Mouse (Mus musculus) left cerebral cortex, adult 11 months (tissue): ENCODE measurements around the gene Dcakd.
A peak's percentile ranks its signal among the peaks of the same experiment; 100 is the strongest.
"Not testable (repeated sequence)": the region's sequence is repeated elsewhere in the genome, so short reads cannot be mapped to it uniquely, and the experiment has no call there.

Experiments
- DNase-seq: peaks from one replicate; pipeline ENCODE4 v3.0.0; 2022; ENCODE audit warnings: low spot score

Dcakd gene

DNA sequence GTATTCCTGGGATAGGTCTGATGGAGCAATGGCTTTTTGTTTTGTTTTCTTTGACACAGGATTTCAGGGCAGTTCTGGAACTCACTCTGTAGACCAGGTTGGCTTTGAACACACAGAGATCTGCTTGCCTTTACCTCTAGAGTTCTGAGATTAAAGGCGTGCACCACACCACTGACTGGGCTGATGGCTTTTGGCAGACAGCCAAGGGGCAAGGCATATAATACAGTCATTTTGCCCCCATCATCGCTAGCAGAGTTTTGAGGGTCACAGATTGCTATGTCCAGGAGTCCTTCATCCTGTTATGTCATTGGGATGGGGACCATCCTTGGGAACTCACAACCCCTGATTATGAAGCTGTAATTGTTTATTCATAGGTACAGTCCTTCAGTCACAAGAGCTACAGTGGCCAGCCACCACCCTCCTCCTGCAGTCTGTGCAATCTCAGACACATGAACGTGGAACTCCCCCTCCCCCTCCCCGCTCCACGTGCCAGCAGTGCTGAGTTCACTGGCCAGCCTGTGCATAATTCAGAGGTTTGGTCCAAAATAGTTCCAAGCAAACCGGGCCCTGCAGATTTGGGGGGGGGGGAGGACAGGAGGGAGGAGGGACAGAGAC is 50.0 kb downstream of the Dcakd start:
- DNase-seq: no peak

DNA sequence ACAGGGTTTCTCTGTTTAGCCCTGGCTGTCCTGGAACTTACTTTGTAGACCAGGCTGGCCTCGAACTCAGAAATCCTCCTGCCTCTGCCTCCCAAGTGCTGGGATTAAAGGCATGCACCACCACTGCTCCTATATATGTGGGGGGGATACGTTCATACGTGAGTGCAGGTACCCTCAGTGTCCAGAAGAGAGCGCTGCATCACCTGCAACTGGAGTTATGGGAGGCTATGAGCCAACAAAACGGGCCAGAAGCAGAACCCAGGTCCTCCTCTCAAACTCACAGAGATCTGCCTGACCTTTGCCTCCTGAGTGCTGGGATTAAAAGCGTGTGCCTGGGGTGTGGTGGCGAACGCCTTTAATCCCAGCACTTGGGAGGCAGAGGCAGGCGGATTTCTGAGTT is 52.2 kb downstream of the Dcakd start:
- not testable (repeated sequence) for DNase-seq

DNA sequence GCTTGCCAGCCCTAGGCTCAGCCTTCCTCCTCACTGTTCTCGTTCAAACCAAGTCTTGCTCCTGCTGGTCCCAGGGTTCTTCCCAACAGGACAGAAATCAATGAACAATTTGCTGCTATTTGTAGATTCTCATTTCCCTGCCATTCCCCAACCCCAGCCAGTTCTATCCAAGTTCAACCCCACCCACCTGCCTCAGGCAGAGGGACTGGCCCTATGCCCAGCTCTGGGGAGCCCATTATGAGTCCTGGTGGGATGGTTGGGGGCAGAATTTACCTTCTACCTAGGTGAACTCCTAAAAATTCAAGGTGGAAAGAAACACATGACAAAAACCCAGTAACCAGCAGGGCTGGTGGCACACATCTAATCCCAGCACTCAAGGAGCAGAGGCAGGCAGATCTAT is 55.8 kb downstream of the Dcakd start:
- DNase-seq: no peak

DNA sequence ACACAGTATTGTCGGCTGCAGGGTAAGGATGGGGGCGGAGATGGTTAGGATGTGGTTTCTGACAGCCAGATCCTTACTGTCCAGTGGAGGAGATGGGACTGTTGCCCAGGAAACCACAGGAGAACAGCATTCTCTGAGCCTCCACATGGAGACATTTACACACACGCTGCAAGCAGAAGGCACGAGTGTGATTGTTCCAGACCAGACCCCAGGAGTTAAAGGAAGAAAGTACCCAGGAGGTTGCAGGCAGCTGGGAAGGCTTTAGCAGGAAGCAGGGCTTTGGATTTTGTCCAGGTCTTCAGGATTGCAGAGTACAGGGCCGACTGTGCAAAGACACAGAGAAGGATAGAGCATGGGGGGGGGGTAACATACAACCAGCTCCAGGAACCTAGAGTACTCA is 56.5 kb downstream of the Dcakd start:
- DNase-seq: no peak

DNA sequence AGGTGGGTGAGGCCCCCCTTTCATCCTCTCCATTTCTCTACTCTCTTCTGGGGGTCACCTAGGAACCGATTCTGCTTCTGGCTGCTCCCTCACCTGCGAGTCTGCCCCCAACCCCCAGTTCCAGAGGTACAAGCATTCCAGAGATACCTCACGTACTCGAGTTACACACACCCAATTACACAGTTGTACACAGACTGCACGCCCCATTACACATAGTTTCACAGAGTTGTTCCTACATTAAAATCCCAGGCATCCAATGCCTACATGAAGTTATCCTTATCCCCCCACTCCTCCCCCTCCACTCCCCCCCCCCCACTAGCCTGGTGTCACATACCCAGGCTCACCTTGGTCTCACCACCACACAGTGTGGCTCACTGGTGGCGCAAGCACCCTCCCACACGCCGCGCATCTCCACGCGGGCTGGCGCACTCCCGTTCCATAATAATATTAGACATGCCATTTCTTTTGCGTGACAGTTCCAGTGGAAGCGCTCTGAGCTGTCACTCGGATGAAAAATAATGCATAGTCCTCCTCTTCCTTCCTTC is 63.5 kb downstream of the Dcakd start:
- DNase-seq: no peak

DNA sequence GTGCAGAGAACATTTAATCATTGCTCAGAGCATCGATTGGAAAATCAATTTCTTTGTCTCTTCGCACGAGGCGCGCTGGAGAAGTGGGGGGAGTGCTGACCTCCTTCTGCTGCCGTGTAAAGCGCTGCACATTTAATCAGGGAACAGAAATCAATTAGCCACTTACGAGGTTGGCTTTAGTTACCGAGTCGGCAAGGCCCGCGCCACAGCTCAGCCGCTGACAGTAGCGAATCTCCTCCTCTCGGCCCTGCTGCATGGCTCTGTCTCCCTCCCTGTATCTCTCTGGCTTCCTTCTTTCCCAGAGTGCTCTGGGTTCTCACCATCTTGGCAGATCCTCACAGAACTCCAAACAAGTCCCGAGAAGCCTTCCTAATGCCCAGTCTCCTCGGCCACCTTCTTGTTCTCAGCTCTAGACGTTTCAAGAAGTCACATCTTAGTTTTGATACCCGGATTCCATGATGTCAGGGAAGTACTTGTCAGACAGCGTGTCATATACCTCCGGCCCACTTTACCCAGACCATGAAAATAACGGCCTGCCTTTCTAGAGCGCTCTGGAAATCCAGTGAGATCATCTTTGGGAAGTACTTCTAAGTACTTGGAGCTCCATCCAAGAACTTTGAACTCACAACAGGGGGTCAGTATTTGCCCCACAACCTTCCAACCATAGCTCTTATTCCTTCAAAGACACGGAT is 64.1 kb downstream of the Dcakd start:
- DNase-seq: no peak

DNA sequence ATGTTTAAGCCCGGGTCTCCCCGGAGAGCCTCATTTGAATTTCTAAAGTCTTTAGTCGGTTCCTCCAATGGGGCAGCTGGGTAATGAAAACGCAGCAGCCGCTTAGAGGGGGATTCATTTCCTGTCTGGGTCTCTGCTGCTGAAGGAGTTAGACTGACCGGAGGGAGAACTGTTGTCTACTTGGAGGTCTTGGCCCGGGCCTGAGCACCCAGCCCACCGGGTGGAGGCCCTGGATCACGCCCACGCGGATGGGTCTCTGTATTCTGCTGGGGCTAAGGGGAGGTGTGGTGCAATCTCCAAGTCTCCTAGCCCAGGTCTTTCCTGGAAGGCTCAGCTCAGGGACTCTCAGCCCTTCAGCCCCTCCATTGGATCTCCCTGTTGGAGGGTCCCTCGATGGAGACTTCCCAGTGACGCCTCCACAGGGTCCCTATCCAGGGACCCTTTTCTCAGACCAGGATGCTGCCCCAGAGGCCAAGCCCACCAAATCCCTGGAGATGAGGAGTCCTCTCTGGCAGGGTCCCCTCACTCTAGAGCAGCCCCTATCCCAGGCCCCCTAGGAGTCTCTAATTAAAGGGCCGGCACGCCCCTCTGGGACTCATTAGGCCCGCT is 64.8 kb downstream of the Dcakd start:
- no peak for DNase-seq

DNA sequence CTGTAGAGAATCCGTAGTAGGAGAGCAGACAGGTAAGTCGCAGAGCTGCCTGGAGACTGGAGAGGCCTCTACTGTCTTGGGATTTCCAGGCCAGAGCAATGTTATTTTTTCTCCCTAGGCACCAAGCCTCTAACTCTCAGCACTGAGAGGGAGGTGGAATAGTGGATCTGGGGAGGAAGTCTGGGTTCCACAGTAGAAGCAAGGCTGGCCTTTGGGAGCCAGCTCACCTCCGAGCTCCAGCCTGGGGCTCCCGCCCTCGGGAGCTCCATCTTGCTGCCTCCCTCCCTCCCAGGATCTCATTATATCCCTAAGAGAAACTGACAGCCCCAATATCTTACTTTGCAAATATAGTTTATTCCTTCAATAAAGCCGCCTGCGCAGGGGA is 65.3 kb downstream of the Dcakd start:
- no peak for DNase-seq

DNA sequence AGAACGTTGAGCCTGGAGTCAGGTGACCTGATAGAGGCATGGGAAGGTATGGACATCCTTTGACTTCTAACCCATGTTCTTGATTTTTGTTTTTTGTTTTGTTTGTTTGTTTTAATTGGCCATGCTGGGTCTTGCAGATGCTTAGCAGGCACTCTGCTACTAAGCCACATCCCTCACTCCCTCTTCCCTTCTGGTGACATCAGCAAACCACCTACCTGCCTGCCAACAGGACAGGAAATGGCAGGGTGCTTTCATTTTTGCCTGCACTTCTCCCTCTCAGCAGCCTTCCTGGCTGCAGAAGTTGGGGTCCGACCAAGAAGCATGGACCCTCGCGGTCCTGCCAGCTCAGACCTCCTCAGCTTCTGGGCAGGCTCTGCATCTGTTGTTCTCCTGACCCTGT is 67.1 kb downstream of the Dcakd start:
- DNase-seq: no peak

DNA sequence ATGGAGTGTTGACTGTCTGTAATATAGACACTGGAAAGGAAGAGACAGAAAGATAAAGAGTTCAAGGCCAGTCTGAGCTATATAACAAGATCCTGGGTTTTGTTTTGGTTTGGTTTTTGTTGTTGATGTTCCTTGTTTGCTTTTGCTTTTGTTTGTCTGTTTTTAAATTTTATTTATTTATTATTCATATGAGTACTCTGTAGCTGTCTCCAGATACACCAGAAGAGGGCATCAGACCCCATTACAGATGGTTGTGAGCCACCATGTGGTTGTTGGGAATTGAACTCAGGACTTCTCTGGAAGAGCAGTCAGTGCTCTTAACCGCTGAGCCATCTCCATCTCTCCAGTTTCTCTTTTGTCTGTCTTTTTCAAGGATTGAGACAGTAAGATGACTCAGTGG is 69.3 kb downstream of the Dcakd start:
- DNase-seq: no peak

DNA sequence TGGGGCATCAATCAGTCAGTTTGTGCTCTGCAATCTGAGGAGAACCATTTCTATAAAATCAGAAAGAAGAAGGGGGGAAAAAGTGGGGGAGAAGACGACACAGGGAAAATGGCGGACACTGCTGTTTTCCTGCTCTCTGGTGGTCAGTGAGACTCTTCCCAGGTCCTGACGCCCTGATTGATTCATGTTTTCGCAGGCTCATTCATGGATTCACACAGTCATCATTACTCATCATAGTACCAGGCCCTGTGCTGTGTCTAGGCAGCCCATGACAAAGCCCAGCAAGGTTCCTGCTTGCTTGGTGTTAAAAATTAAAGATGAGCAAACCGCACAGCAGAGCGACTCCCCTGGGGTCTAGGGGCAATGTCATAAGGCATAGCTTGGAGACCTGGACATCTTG is 69.7 kb downstream of the Dcakd start:
- DNase-seq: no peak

DNA sequence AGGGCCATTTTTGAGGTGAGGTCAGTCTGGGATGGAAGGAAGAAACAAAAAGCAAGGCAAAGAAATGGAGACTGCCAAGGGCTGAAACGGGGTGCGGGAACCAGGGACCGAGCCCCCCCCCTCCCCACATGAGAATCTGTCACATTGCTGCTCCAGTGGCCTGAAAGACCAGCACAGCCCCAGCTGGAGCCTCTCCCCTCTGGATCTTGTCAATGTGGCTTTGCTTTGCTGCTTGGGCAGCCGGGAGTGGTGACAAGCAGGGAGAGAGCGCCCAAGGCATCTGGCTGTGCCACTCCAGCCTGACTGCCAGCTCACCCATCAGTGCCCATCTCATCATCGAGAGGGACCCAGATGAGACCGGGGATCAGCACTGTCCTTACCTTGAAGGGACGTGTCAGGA is 70.4 kb downstream of the Dcakd start:
- DNase-seq: no peak

DNA sequence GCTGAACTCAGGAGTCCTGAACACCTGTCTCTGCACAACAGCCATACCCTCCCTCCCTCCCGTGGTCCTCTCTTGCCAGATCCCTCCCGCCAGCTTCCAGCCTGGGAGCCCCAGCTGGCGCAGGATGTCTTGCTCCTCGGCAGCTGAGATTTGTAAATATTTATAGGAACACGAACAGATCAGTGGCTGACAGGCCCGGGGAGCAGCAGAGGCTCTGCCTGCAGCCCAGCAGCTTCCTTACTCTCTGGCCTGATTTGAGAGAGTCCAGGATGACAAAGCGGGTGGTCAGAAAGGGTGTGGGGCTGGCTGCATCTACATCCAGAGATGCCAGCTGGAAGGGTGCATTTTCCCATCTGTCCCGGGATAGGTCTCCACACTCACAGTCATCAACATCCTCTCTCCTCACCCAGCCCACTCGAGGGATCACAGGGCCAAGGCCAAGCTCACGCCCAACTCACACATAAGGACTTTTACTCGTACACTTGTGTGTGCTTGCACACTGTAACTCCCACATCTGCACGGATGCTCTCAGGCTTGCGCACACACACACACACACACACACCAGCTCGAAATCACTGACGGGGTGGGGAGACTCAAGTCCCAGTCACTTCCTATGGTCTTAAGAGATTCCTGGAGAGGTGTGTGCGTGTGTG is 71.0 kb downstream of the Dcakd start:
- DNase-seq: no peak

DNA sequence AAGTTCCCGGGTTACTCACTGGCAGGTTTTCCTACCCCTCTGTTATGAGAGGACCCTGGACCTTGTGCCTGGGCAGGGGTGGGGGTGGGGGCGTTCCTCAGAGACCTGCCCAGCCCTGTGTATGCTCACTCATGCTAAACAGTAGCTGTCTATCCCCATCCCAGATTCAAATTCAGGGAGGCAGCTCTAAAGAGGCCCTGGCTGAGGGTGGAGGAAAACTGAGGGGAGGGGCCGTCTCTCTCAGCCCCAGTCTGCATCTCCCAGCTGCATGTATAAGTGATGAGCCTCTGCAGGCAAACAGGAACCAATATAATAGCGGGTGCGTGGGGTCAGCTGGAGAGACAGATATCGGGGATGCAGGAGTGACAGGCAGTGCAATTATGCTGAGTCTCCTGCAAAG is 75.2 kb downstream of the Dcakd start:
- no peak for DNase-seq

DNA sequence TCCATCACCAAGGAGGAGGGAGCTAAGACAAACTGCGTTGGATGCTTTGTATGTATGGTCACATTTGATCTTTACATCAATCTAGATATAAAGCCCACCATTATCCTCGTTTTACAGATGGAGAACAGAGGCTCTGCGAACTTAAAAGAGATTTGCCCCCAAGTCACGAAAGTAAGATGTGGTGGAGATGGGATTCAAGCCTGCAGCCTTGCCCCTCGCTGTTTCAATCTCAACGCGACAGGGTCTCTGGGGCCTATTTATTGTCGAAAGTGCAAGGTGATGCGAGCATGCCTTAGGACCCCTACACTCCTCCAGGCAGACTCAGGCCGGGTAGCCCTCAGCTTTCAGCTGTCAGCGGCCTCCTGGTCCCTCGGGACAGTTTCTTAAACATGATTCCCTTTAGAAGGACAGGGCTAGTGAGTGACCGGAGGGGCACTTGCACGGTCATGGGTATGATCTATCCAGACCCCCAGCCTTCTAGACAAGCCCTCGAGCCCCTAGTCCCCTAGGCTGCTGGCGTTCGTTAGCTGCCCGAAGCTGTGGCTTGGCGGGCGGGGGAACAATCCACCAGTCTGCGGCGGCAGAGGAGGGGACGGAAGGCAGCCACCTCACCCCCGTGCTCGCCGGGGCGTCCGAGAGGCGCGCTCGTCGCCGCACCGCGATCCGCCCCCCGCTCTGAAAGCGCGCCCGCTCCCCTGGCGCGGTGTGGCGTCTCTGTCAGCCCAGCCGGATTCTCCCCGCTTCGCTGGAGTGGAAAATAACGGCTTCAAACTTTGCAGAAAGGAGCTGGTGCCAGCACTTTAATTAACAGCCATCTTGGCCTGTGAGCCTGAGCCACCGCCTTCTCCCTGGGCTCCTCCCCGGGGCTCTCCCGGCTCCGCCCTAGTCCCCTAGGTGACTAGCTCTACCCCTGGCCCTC is 79.8 kb downstream of the Dcakd start:
- DNase-seq: no peak

DNA sequence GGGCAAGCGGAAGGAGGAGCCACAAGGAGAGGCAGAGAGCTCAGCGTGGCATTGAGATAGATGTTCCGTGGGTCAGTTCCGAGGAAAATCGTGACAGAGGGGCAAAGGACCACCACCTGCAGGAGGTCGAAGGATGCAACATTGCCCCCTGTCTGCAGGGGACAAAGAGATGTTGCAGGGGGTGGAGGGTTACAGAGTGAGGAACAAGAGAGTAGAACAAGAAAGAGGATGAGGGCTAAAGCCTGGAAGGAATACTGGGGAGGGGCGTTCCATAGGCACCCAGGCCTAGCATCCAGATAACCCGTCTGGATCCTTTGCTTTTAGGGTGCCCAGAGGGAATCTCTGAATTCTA is 81.2 kb downstream of the Dcakd start:
- DNase-seq: no peak

DNA sequence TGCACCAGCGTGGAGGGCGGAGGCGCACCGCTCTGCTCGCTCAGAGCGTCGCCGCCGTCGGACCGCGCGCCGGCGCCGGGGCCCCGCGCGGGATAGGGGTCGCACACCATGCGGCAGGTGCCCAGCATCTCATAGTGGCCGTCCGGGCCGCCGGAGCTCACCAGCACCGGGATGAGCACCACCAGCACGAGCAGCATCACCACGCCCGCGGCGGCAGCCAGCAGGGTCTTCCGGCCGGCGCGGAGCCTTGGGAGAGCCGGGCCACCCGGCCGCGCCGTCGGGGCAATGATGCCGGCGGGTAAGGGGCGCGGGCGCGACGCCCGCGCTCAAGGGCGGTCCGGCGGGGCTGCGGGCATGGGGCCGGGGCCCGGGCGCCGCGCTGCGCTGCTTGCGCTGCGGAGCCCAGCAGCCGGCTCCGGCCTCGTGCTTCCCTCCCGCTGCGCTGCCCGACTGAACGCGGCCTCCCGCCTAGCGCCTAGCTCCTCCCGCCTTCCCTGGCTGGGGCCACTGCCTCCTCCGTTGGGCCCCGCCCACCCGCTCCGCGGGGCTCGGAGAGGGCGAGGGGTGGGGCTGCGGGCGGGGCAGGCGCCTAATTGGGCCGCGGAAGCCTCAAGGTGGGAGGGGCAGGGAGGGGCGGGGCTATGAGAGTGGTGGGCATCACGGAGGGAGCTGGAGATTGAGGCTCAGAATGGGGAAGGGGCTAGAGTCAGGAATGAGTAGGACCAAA is 81.7 kb downstream of the Dcakd start, which contains the start of gene C1ql1:
TSS of gene C1ql1 (minus strand) at position 424 of the 727 bp plus-strand sequence.
- peak; percentile 35 for DNase-seq

DNA sequence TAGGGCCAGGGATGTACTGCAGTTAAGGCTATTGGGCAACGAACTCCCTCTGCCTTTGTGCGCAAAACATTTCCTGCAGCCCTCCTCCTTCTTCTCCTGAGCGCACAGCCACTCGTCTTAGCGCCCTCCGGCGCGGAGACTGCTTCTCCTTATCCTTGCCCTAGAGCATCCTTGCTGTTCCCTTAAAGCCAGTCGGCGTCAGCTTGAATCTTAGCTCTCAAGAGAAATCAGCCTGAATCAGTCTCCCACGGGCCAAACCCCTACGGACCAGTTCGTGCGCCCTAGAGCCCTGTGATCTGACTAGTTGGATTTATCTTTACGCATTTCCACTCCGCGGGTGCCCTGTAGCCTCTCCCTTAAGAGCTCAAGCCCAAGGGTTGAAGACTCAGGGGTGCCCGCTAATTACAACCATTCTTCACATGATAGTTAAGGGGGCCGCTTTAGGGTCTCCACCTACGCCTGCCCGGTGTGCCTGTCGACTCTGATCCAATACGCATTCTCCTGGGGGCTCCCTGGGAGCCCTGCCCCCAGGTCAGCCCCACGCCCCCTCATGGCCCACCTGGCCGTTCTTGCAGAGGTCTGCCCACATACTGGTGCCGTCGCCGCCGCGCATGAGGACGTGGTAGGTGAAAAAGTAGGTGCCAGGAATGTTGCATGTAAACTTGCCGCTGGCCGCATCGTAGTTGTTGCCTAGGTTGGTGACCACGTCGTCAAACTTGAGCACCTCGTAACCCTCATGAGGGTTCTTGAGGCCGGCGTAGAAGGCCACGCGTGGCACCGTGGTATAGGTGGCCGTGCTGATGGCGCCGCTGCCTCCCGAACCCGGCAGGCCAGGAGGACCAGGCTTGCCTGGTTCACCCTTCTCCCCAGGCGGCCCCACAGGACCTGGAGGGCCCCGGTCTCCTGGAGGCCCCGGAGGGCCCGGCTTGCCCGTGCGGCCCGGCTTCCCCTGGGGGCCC is 82.5 kb downstream of the Dcakd start:
- DNase-seq: no peak
